Mouse (Mus musculus): Measurements from ENCODE around the gene Mpp3. TPM values are rescaled to one million over a fixed set of nuclear protein-coding genes. Genes with fewer than 3 reads are reported as not detected.
A peak's percentile ranks its signal among the peaks of the same experiment; 100 is the strongest.

Gene Mpp3
- total and polyA plus RNA-seq, 2 experiments from 2014 or later: 2.2 to 8.0 TPM

DNA sequence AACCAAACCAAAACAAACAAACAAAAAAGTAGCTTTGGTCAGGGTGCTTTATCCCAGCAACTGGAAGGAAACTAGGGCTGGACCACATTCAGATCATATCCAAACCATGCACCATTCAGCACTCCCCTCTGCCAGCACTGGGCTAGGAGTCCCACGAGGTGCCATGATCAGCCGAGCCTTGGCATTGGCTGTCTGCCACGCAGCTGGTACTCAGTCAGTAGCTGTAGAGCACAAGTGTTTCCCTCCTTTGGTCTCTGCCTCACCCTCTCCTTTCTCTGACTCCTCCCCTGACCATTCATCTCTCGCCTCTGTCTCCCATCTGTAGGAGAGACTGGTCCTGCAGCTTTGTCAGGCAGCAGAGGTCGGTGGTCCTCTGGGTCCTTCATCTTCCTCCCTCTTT is 70.8 kb downstream of the Mpp3 start:
- H3K27ac ChIP-seq (ENCODE audit: low read depth): no peak overlapping the region
- H3K27me3 ChIP-seq (ENCODE audit: control insufficient read depth, insufficient read depth, low read length): peaks cover 21% of the 10 kb centered on the region; the same call in 1 of the 2 replicates
- ATAC-seq (ENCODE audit: insufficient read depth, low read depth) (no peak), DNase-seq (ENCODE audit: low spot score) (no peak)
- H3K4me2 ChIP-seq (ENCODE audit: low read depth, low read length): no peak overlapping the region
- TF ChIP-seq EP300 (IDR thresholded peaks at IDR 0.05; ENCODE audit: low read depth): no peak
- TF ChIP-seq CTCF (IDR thresholded peaks at IDR 0.05; ENCODE audit: low read depth): no peak
- peaks cover 21% of the 10 kb centered on the region for H3K4me1 ChIP-seq (ENCODE audit: control insufficient read depth, insufficient read depth)
- 55% methylated on average over 5 of the region's 5 CpGs for WGBS
- no peak overlapping the region for H3K9ac ChIP-seq (replicated peaks; ENCODE audit: low read depth, low read length)
- H3K9me3 ChIP-seq (replicated peaks; ENCODE audit: control insufficient read depth, low read length): no peaks in the 10 kb centered on the region
- no peaks in the 10 kb centered on the region for H3K36me3 ChIP-seq (replicated peaks; ENCODE audit: control insufficient read depth, insufficient read depth, low read length)
- no peak overlapping the region for H3K4me3 ChIP-seq (ENCODE audit: low read depth, low read length)

DNA sequence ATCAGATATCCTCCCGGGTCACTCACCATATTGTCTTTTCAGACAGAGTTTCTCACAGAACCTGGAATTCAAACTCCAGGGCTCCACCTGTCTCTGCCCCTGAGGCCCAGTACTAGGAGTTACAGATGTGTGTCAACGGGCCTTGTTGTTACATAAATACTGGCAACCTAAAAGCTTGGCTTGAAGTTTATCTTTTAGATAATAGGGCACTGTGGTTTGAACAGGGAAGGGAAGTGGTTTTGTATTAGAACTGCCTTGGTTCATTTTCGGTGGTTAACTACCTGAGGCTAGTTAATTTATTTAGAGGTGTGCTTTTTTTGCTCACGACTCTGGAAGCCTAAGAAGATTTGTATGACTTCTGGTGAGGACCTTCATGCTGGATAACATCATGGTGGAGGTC is 74.8 kb downstream of the Mpp3 start:
- 0 out of 2 replicates have a peak, but pooled peaks cover 3% of the 10 kb centered on the region for H3K27me3 ChIP-seq (ENCODE audit: control insufficient read depth, insufficient read depth, low read length)
- ATAC-seq (ENCODE audit: insufficient read depth, low read depth) (no peak), DNase-seq (ENCODE audit: low spot score) (no peak)
- H3K9ac ChIP-seq (replicated peaks; ENCODE audit: low read depth, low read length): no peak overlapping the region
- peak overlapping the region; percentile 62 for H3K27ac ChIP-seq (ENCODE audit: low read depth)
- H3K4me2 ChIP-seq (ENCODE audit: low read depth, low read length): peak overlapping the region; percentile 26; the same call in 1 of the 2 replicates
- H3K4me1 ChIP-seq (ENCODE audit: control insufficient read depth, insufficient read depth): peaks cover 24% of the 10 kb centered on the region
- no peaks in the 10 kb centered on the region for H3K9me3 ChIP-seq (replicated peaks; ENCODE audit: control insufficient read depth, low read length)
- H3K4me3 ChIP-seq (ENCODE audit: low read depth, low read length): no peak overlapping the region
- no peaks in the 10 kb centered on the region for H3K36me3 ChIP-seq (replicated peaks; ENCODE audit: control insufficient read depth, insufficient read depth, low read length)
- 34% methylated on average over 4 of the region's 4 CpGs for WGBS
- TF ChIP-seq EP300 (IDR thresholded peaks at IDR 0.05; ENCODE audit: low read depth) (no peak), CTCF (IDR thresholded peaks at IDR 0.05; ENCODE audit: low read depth) (no peak)

DNA sequence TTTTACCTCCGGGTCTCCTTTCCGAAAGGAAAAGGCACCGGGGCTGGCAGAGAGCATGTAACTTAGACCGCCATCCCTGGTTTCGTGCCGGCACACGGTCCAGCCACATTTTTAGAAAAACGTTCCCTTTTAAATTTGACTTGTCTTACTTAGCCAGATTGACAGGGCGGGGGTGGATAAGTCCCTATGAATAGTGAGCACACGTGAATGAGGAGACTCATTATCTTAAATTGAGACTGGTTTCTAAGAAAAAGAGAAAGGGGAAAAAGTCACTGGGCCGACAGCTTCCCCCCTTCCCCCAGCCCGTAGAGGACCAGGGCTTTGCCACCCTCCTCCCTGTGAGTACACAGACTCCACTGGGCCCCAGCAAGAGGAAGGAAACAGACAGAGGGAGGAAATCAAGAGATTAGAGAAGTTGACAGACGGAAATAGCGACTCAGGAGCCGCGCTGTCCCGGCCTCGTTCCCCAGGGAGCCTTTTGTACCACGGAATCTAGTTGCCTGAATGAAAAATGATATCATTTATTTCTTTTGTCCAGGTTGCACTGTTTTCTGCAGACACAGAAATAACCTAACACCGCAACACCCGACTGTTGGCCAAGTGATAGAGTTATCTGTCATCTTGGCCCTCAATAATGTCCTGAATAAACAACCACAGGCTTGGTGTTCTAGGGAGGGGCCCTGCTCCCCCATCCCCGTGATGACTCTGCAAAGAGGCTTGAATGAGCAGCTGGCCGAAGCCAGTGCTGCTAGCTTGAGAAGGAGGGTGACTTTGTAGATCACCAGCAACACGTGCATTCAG is 75.5 kb downstream of the Mpp3 start:
- Histone ChIP-seq H3K4me3 (ENCODE audit: low read depth, low read length) (no peak overlapping the region), H3K4me2 (ENCODE audit: low read depth, low read length) (peak overlapping the region; percentile 26), H3K9me3 (replicated peaks; ENCODE audit: control insufficient read depth, low read length) (no peaks in the 10 kb centered on the region), H3K9ac (replicated peaks; ENCODE audit: low read depth, low read length) (no peak overlapping the region), H3K4me1 (ENCODE audit: control insufficient read depth, insufficient read depth) (peaks cover 24% of the 10 kb centered on the region), H3K36me3 (replicated peaks; ENCODE audit: control insufficient read depth, insufficient read depth, low read length) (no peaks in the 10 kb centered on the region), H3K27me3 (ENCODE audit: control insufficient read depth, insufficient read depth, low read length) (0 out of 2 replicates have a peak, but pooled peaks cover 3% of the 10 kb centered on the region), H3K27ac (ENCODE audit: low read depth) (peak overlapping the region; percentile 62)
- 16% methylated on average over 24 of the region's 24 CpGs for WGBS
- DNase-seq (ENCODE audit: low spot score) (peak; percentile 90), ATAC-seq (ENCODE audit: insufficient read depth, low read depth) (peak; percentile 86)
- TF ChIP-seq CTCF (IDR thresholded peaks at IDR 0.05; ENCODE audit: low read depth) (no peak), EP300 (IDR thresholded peaks at IDR 0.05; ENCODE audit: low read depth) (peak; percentile 68; the same call in 1 of the 2 replicates)

DNA sequence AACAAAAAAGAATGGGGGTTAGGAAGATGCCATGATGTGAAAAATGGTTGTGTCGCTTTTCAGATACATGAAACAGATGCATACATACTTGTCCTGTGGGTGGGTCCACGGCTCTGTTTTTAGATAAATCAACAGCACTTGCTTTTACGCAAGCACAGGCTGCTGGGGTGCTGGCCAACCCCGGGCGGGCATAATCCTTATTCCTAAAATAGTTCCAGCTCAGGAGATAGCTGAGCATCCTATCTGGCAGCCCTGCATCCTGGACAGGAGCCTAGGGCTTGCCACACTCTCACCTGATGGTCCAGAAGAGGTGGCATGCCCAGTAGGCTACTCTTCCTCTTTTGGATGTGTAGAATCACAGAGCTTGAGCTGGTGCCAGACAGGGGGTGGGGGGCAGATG is 78.2 kb downstream of the Mpp3 start:
- DNase-seq (ENCODE audit: low spot score): no peak
- no peak overlapping the region for H3K4me3 ChIP-seq (ENCODE audit: low read depth, low read length)
- no peak overlapping the region for H3K9ac ChIP-seq (replicated peaks; ENCODE audit: low read depth, low read length)
- no peak for ATAC-seq (ENCODE audit: insufficient read depth, low read depth)
- H3K4me2 ChIP-seq (ENCODE audit: low read depth, low read length): no peak overlapping the region
- no peaks in the 10 kb centered on the region for H3K36me3 ChIP-seq (replicated peaks; ENCODE audit: control insufficient read depth, insufficient read depth, low read length)
- H3K27me3 ChIP-seq (ENCODE audit: control insufficient read depth, insufficient read depth, low read length): 0 out of 2 replicates have a peak, but pooled peaks cover 3% of the 10 kb centered on the region
- TF ChIP-seq EP300 (IDR thresholded peaks at IDR 0.05; ENCODE audit: low read depth): no peak
- no peak for TF ChIP-seq CTCF (IDR thresholded peaks at IDR 0.05; ENCODE audit: low read depth)
- peaks cover 24% of the 10 kb centered on the region for H3K4me1 ChIP-seq (ENCODE audit: control insufficient read depth, insufficient read depth)
- WGBS: 38% methylated on average over 5 of the region's 5 CpGs
- no peak overlapping the region for H3K27ac ChIP-seq (ENCODE audit: low read depth)
- no peaks in the 10 kb centered on the region for H3K9me3 ChIP-seq (replicated peaks; ENCODE audit: control insufficient read depth, low read length)

Other genes starting within 250 kb of the Mpp3 start
- 5.2 and 7.5 TPM in 2 replicates for gene Etv4, start 243.1 kb downstream of the Mpp3 start, total RNA-seq (2014; rRNA removed; ENCODE audit: low replicate concordance)
- gene Etv4, start 243.1 kb downstream of the Mpp3 start, polyA plus RNA-seq (2015; fragmentation: Nextera tagmentation; extraction: Ambion mirVana): 2.2 and 2.4 TPM in 2 replicates
- gene Meox1, start 134.1 kb downstream of the Mpp3 start, total RNA-seq (2014; rRNA removed; ENCODE audit: low replicate concordance): 12.5 and 15.0 TPM in 2 replicates
- gene Meox1, start 134.1 kb downstream of the Mpp3 start, polyA plus RNA-seq (2015; fragmentation: Nextera tagmentation; extraction: Ambion mirVana): 10.9 and 12.3 TPM in 2 replicates
- gene Sost, start 61.4 kb downstream of the Mpp3 start, total RNA-seq (2014; rRNA removed; ENCODE audit: low replicate concordance): 6.5 and 21.2 TPM in 2 replicates
- 2.7 and 2.8 TPM in 2 replicates for gene Sost, start 61.4 kb downstream of the Mpp3 start, polyA plus RNA-seq (2015; fragmentation: Nextera tagmentation; extraction: Ambion mirVana)
- not detected in 2 replicates for gene Cfap97d1, start 44.2 kb downstream of the Mpp3 start, total RNA-seq (2014; rRNA removed; ENCODE audit: low replicate concordance)
- not detected in 2 replicates for gene Cfap97d1, start 44.2 kb downstream of the Mpp3 start, polyA plus RNA-seq (2015; fragmentation: Nextera tagmentation; extraction: Ambion mirVana)
- 106 and 118 TPM in 2 replicates for gene Dusp3, start 41.4 kb downstream of the Mpp3 start, total RNA-seq (2014; rRNA removed; ENCODE audit: low replicate concordance)
- gene Dusp3, start 41.4 kb downstream of the Mpp3 start, polyA plus RNA-seq (2015; fragmentation: Nextera tagmentation; extraction: Ambion mirVana): 67.9 and 75.7 TPM in 2 replicates
- 23.0 and 79.5 TPM in 2 replicates for gene Cd300lg, start 13.0 kb upstream of the Mpp3 start, total RNA-seq (2014; rRNA removed; ENCODE audit: low replicate concordance)
- 22.9 and 24.0 TPM in 2 replicates for gene Cd300lg, start 13.0 kb upstream of the Mpp3 start, polyA plus RNA-seq (2015; fragmentation: Nextera tagmentation; extraction: Ambion mirVana)
- gene Mpp2, start 60.1 kb upstream of the Mpp3 start, total RNA-seq (2014; rRNA removed; ENCODE audit: low replicate concordance): 6.0 and 12.1 TPM in 2 replicates
- 2.1 and 2.3 TPM in 2 replicates for gene Mpp2, start 60.1 kb upstream of the Mpp3 start, polyA plus RNA-seq (2015; fragmentation: Nextera tagmentation; extraction: Ambion mirVana)
- not detected in 2 replicates for gene Ppy, start 72.9 kb upstream of the Mpp3 start, total RNA-seq (2014; rRNA removed; ENCODE audit: low replicate concordance)
- not detected in 2 replicates for gene Ppy, start 72.9 kb upstream of the Mpp3 start, polyA plus RNA-seq (2015; fragmentation: Nextera tagmentation; extraction: Ambion mirVana)
- not detected in 2 replicates for gene Pyy, start 79.4 kb upstream of the Mpp3 start, total RNA-seq (2014; rRNA removed; ENCODE audit: low replicate concordance)
- gene Pyy, start 79.4 kb upstream of the Mpp3 start, polyA plus RNA-seq (2015; fragmentation: Nextera tagmentation; extraction: Ambion mirVana): not detected in 2 replicates
- not detected in 2 replicates for gene Nags, start 117.1 kb upstream of the Mpp3 start, total RNA-seq (2014; rRNA removed; ENCODE audit: low replicate concordance)
- not detected in 2 replicates for gene Nags, start 117.1 kb upstream of the Mpp3 start, polyA plus RNA-seq (2015; fragmentation: Nextera tagmentation; extraction: Ambion mirVana)
- 28.7 and 45.8 TPM in 2 replicates for gene Tmem101, start 127.9 kb upstream of the Mpp3 start, total RNA-seq (2014; rRNA removed; ENCODE audit: low replicate concordance)
- gene Tmem101, start 127.9 kb upstream of the Mpp3 start, polyA plus RNA-seq (2015; fragmentation: Nextera tagmentation; extraction: Ambion mirVana): 21.9 and 23.4 TPM in 2 replicates
- 36.0 and 41.4 TPM in 2 replicates for gene Lsm12, start 156.8 kb upstream of the Mpp3 start, total RNA-seq (2014; rRNA removed; ENCODE audit: low replicate concordance)
- 90.1 and 92.7 TPM in 2 replicates for gene Lsm12, start 156.8 kb upstream of the Mpp3 start, polyA plus RNA-seq (2015; fragmentation: Nextera tagmentation; extraction: Ambion mirVana)
- gene G6pc3, start 161.2 kb upstream of the Mpp3 start, total RNA-seq (2014; rRNA removed; ENCODE audit: low replicate concordance): 47.9 and 55.5 TPM in 2 replicates
- gene G6pc3, start 161.2 kb upstream of the Mpp3 start, polyA plus RNA-seq (2015; fragmentation: Nextera tagmentation; extraction: Ambion mirVana): 18.7 and 20.0 TPM in 2 replicates
- gene Hdac5, start 201.7 kb upstream of the Mpp3 start, total RNA-seq (2014; rRNA removed; ENCODE audit: low replicate concordance): 194 and 287 TPM in 2 replicates
- 51.4 and 67.2 TPM in 2 replicates for gene Hdac5, start 201.7 kb upstream of the Mpp3 start, polyA plus RNA-seq (2015; fragmentation: Nextera tagmentation; extraction: Ambion mirVana)
- gene BC030867, start 220.4 kb upstream of the Mpp3 start, total RNA-seq (2014; rRNA removed; ENCODE audit: low replicate concordance): 3.9 and 5.6 TPM in 2 replicates
- gene BC030867, start 220.4 kb upstream of the Mpp3 start, polyA plus RNA-seq (2015; fragmentation: Nextera tagmentation; extraction: Ambion mirVana): 2.2 and 2.9 TPM in 2 replicates
- 0.99 and 1.2 TPM in 2 replicates for gene Asb16, start 240.3 kb upstream of the Mpp3 start, total RNA-seq (2014; rRNA removed; ENCODE audit: low replicate concordance)
- gene Asb16, start 240.3 kb upstream of the Mpp3 start, polyA plus RNA-seq (2015; fragmentation: Nextera tagmentation; extraction: Ambion mirVana): 0.07 TPM in 2 replicates